Mouse (Mus musculus) intestine, postnatal 0 days (tissue): ENCODE measurements around the gene Phtf2. TPM values are rescaled to one million over a fixed set of nuclear protein-coding genes. Genes with fewer than 3 reads are reported as not detected.
"Not testable (repeated sequence)": the region's sequence is repeated elsewhere in the genome, so short reads cannot be mapped to it uniquely, and the experiment has no call there.

Experiments
- ATAC-seq: fragments of 200-750 bp; cut with Nextera tagmentation; 2 replicates; pipeline ENCODE4 v1.8.0; 2017; ENCODE audit warnings: mild to moderate bottlenecking, moderate TSS enrichment, moderate library complexity
- H3K27ac ChIP-seq: fragments of 300-500 bp; sonication (generic); 2 replicates; pipeline ENCODE4 v1.5.1; 2014; ENCODE audit warnings: mild to moderate bottlenecking, low read depth, low read length, moderate library complexity
- H3K27me3 ChIP-seq: fragments of 300-500 bp; sonication (generic); replicated peaks from 2 replicates; pipeline ENCODE4 v1.6.1; 2014; ENCODE audit warnings: low read length, mixed read lengths; ENCODE audit not compliant: control insufficient read depth, insufficient read depth
- H3K36me3 ChIP-seq: fragments of 300-500 bp; sonication (generic); 2 replicates; pipeline ENCODE4 v1.6.1; 2014; ENCODE audit warnings: mild to moderate bottlenecking, moderate library complexity; ENCODE audit not compliant: control insufficient read depth, insufficient read depth
- H3K4me1 ChIP-seq: fragments of 300-500 bp; sonication (generic); replicated peaks from 2 replicates; pipeline ENCODE4 v1.6.1; 2014; ENCODE audit warnings: antibody characterized with exemption, low read length, mixed read lengths; ENCODE audit not compliant: control insufficient read depth, insufficient read depth
- H3K4me2 ChIP-seq: fragments of 300-500 bp; sonication (generic); replicated peaks from 2 replicates; pipeline ENCODE4 v1.6.1; 2014; ENCODE audit warnings: low read depth, mild to moderate bottlenecking, moderate library complexity
- H3K4me3 ChIP-seq: fragments of 300-500 bp; sonication (generic); 2 replicates; pipeline ENCODE4 v1.5.1; 2014; ENCODE audit warnings: low read depth, low read length
- H3K9ac ChIP-seq: fragments of 300-500 bp; sonication (generic); 2 replicates; pipeline ENCODE4 v1.6.1; 2014; ENCODE audit warnings: mild to moderate bottlenecking, low read depth, low read length
- H3K9me3 ChIP-seq: fragments of 300-500 bp; sonication (generic); 2 replicates; pipeline ENCODE4 v1.6.1; 2016; ENCODE audit warnings: mixed run types; ENCODE audit not compliant: control insufficient read depth
- CTCF ChIP-seq: sonication (generic); IDR thresholded peaks from 2 replicates; pipeline ENCODE4 v1.5.1; 2016; ENCODE audit warnings: low read depth, mild to moderate bottlenecking, control low read depth, antibody characterized with exemption, moderate library complexity
- WGBS: fragments of 180-500 bp; shearing (Covaris S2); extraction: QIAGEN DNeasy Blood & Tissue Kit; methylation state at CpG from one replicate; pipeline ENCODE4 v1.1.7; 2014; 5-methylcytosine and 5-hydroxymethylcytosine counted together
- polyA plus RNA-seq: library from polyadenylated mRNA; unstranded; fragments of >200 nt; fragmentation: Nextera tagmentation; extraction: Ambion mirVana; gene quantifications from 2 replicates; pipeline ENCODE4 v1.2.1, GENCODE M21; 2015

Phtf2 gene
- polyA plus RNA-seq, 1 experiment from 2014 or later, result 2.3 TPM

- Histone ChIP-seq H3K36me3 (no peaks in the 10 kb centered on the region), H3K27ac (no peak overlapping the region), H3K27me3 (no peaks in the 10 kb centered on the region), H3K4me1 (no peaks in the 10 kb centered on the region), H3K9ac (no peak overlapping the region), H3K4me3 (no peak overlapping the region), H3K4me2 (no peak overlapping the region), H3K9me3 (no peaks in the 10 kb centered on the region)
- ATAC-seq, result peak; percentile 73
- no peak for TF ChIP-seq CTCF
- 74% methylated on average over 10 of the region's 10 CpGs for WGBS
Measured at GRCm38 (mm10) chr5:20791793-20792554, 90.0 kb downstream of the Phtf2 start.

GRCm38 (mm10) chr5:20786471-20786870, 95.5 kb downstream of the Phtf2 start:
- ATAC-seq, H3K4me2 ChIP-seq, H3K4me3 ChIP-seq, H3K4me1 ChIP-seq, H3K27me3 ChIP-seq, H3K9me3 ChIP-seq, H3K9ac ChIP-seq, H3K27ac ChIP-seq, H3K36me3 ChIP-seq: not testable (repeated sequence)
- 87% methylated on average over 3 of the region's 5 CpGs for WGBS

- no peak overlapping the region for H3K4me3 ChIP-seq
- ATAC-seq, result no peak
- no peak overlapping the region for H3K9ac ChIP-seq
- H3K27me3 ChIP-seq, result no peaks in the 10 kb centered on the region
- no peaks in the 10 kb centered on the region for H3K36me3 ChIP-seq
- no peak overlapping the region for H3K4me2 ChIP-seq
- no peaks in the 10 kb centered on the region for H3K9me3 ChIP-seq
- no peak overlapping the region for H3K27ac ChIP-seq
- H3K4me1 ChIP-seq, result no peaks in the 10 kb centered on the region
- 66% methylated on average over 1 of the region's 1 CpGs for WGBS
- no peak for TF ChIP-seq CTCF
Measured at GRCm38 (mm10) chr5:20781116-20781515, 100.8 kb downstream of the Phtf2 start.

GRCm38 (mm10) chr5:20779191-20779590, 102.7 kb downstream of the Phtf2 start:
- Histone ChIP-seq H3K27ac (no peak overlapping the region), H3K27me3 (no peaks in the 10 kb centered on the region), H3K9me3 (no peaks in the 10 kb centered on the region), H3K4me1 (no peaks in the 10 kb centered on the region), H3K9ac (no peak overlapping the region), H3K4me3 (no peak overlapping the region), H3K4me2 (no peak overlapping the region), H3K36me3 (no peaks in the 10 kb centered on the region)
- TF ChIP-seq CTCF, result no peak
- no peak for ATAC-seq
- WGBS, result 67% methylated on average over 2 of the region's 2 CpGs

- no peak for ATAC-seq
- no peak for TF ChIP-seq CTCF
- H3K27ac ChIP-seq, result no peak overlapping the region
- H3K27me3 ChIP-seq, result no peaks in the 10 kb centered on the region
- H3K9me3 ChIP-seq, result no peaks in the 10 kb centered on the region
- H3K4me2 ChIP-seq, result no peak overlapping the region
- WGBS, result 69% methylated on average over 8 of the region's 8 CpGs
- H3K9ac ChIP-seq, result no peak overlapping the region
- no peaks in the 10 kb centered on the region for H3K4me1 ChIP-seq
- no peaks in the 10 kb centered on the region for H3K36me3 ChIP-seq
- H3K4me3 ChIP-seq, result no peak overlapping the region
Measured at GRCm38 (mm10) chr5:20778274-20778984, 103.5 kb downstream of the Phtf2 start.

- no peak overlapping the region for H3K9ac ChIP-seq
- WGBS, result 59% methylated on average over 3 of the region's 3 CpGs
- no peaks in the 10 kb centered on the region for H3K36me3 ChIP-seq
- TF ChIP-seq CTCF, result peak; percentile 65
- H3K27me3 ChIP-seq, result no peaks in the 10 kb centered on the region
- no peak overlapping the region for H3K4me2 ChIP-seq
- H3K27ac ChIP-seq, result no peak overlapping the region
- H3K4me1 ChIP-seq, result no peaks in the 10 kb centered on the region
- no peaks in the 10 kb centered on the region for H3K9me3 ChIP-seq
- ATAC-seq, result no peak
- no peak overlapping the region for H3K4me3 ChIP-seq
Measured at GRCm38 (mm10) chr5:20773341-20773740, 108.6 kb downstream of the Phtf2 start.
